Mouse (Mus musculus): ENCODE results near the gene Mme. TPM values are rescaled to one million over a fixed set of nuclear protein-coding genes. Genes with fewer than 3 reads are reported as not detected.
A peak's percentile ranks its signal among the peaks of the same experiment; 100 is the strongest.

Gene Mme
- polyA plus RNA-seq (2016; fragmentation: Nextera tagmentation; extraction: Ambion mirVana): 11.4 and 11.8 TPM in 2 replicates

DNA sequence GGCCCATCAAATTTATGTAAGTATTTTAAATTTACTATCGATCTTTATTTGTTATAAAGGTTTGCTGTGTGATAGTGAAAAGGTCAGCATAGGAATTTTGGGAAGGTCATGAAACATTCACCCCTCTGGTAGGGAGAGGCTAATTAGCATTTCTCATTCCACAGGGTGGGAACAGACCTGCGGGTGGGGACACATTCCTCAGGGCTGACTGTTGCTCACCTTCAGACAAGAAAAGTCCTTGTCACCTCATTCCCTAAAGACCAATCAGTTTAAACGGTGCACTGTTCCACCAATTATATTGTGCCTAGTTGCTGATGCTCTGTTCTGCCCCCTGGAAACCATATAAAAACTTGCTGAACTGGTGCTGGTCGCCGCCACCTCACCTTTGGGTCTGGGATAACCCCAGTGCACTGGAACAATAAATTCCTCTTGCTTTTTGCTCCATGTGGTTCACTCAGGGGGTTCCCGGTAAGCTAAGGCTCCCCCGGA is at the start of gene Mme:
Gene Mme (plus strand): TSS at position 439 of the 489 bp plus-strand sequence.
- no peak within 1 kb of the TSS for H3K4me3 ChIP-seq
- H3K4me1 ChIP-seq: no peaks in the 10 kb centered on the region
- H3K9me3 ChIP-seq: no peaks in the 10 kb centered on the region
- DNase-seq (ENCODE audit: low spot score): no peak
- no peak within 1 kb of the TSS for H3K27ac ChIP-seq
- no peaks in the 10 kb centered on the region for H3K27me3 ChIP-seq (ENCODE audit: insufficient read depth, poor library complexity, severe bottlenecking)
- WGBS: 82% methylated on average over 7 of the region's 7 CpGs
- no peaks in the 10 kb centered on the region for H3K36me3 ChIP-seq

GRCm38 (mm10) chr3:63196565-63196964 is 44.8 kb upstream of the Mme start:
- 86% methylated on average over 3 of the region's 3 CpGs for WGBS
- no peak for DNase-seq (ENCODE audit: low spot score)
- Histone ChIP-seq H3K4me1 (no peaks in the 10 kb centered on the region), H3K36me3 (no peaks in the 10 kb centered on the region), H3K4me3 (no peak overlapping the region), H3K27ac (no peak overlapping the region), H3K9me3 (no peaks in the 10 kb centered on the region), H3K27me3 (ENCODE audit: insufficient read depth, poor library complexity, severe bottlenecking) (no peaks in the 10 kb centered on the region)

GRCm38 (mm10) chr3:63198026-63198425 is 43.3 kb upstream of the Mme start:
- Histone ChIP-seq H3K27ac (no peak overlapping the region), H3K27me3 (ENCODE audit: insufficient read depth, poor library complexity, severe bottlenecking) (no peaks in the 10 kb centered on the region), H3K9me3 (no peaks in the 10 kb centered on the region), H3K4me1 (no peaks in the 10 kb centered on the region), H3K36me3 (no peaks in the 10 kb centered on the region), H3K4me3 (no peak overlapping the region)
- WGBS: 93% methylated on average over 2 of the region's 2 CpGs
- DNase-seq (ENCODE audit: low spot score): no peak

DNA sequence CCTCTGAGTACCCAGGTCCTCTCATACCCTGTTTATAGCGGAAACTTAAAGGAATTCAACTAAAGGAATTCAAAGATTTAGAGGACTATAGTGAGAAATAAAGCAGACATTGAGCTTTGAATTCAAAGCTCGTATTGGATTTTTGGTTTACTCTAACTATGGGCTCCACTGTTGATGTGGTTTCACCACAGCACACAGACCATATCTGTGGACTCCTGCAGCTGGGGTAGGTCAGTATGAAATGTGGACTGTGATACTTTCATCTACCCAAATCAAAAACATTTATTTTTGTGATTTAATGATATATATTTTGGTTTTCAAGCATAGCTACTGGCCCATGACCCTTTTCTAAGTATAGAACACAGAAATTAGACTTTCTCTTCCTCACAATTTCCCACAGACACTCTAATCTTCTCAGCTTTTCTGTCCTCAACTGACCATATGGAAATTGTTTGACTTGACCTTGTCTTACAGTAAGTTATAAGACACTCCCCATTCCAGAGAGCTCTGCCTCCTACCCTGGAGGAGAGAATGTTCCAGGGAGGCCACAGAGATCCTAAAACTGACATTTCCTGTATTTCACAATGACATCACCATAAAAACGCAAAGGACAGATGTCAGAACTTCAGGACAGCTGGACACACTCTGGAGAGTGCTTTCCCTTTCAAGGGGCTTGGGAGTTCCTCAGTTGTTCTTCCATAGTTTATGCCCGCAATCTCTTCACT is 19.3 kb upstream of the Mme start:
- Histone ChIP-seq H3K9me3 (no peaks in the 10 kb centered on the region), H3K36me3 (no peaks in the 10 kb centered on the region), H3K4me3 (no peak overlapping the region), H3K27me3 (ENCODE audit: insufficient read depth, poor library complexity, severe bottlenecking) (no peaks in the 10 kb centered on the region), H3K27ac (no peak overlapping the region), H3K4me1 (no peaks in the 10 kb centered on the region)
- DNase-seq (ENCODE audit: low spot score): no peak
- 82% methylated on average over 4 of the region's 4 CpGs for WGBS

DNA sequence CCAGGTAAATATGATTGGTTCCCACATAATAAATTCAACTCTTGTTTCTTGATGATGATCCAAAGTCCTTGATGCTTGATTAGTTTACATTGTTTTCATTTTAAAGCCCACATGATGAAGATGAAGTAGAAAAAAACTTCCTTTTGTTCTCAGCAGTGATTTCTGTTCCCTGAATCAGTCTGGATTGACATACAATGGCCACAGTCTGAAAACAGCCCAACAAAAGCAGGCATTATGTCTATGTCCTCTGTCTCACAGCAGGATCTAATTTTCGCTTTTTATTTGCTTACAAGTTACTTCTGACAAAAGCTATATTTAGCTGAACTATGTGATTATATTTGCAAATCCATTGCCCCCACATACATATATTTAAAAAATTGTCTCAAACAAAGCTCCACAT is 17.7 kb upstream of the Mme start:
- H3K9me3 ChIP-seq: no peaks in the 10 kb centered on the region
- H3K36me3 ChIP-seq: no peaks in the 10 kb centered on the region
- H3K27me3 ChIP-seq (ENCODE audit: insufficient read depth, poor library complexity, severe bottlenecking): no peaks in the 10 kb centered on the region
- no peak overlapping the region for H3K4me3 ChIP-seq
- WGBS: 70% methylated on average over 1 of the region's 1 CpGs
- no peak for DNase-seq (ENCODE audit: low spot score)
- no peak overlapping the region for H3K27ac ChIP-seq
- H3K4me1 ChIP-seq: no peaks in the 10 kb centered on the region

GRCm38 (mm10) chr3:63235957-63236356 is 5.4 kb upstream of the Mme start:
- no peaks in the 10 kb centered on the region for H3K9me3 ChIP-seq
- no peaks in the 10 kb centered on the region for H3K36me3 ChIP-seq
- H3K4me1 ChIP-seq: no peaks in the 10 kb centered on the region
- H3K27me3 ChIP-seq (ENCODE audit: insufficient read depth, poor library complexity, severe bottlenecking): no peaks in the 10 kb centered on the region
- no peak overlapping the region for H3K4me3 ChIP-seq
- no peak for DNase-seq (ENCODE audit: low spot score)
- H3K27ac ChIP-seq: no peak overlapping the region
- WGBS: 60% methylated on average over 2 of the region's 2 CpGs

GRCm38 (mm10) chr3:63243721-63244120 is 2.4 kb downstream of the Mme start:
- H3K27ac ChIP-seq: no peak overlapping the region
- DNase-seq (ENCODE audit: low spot score): no peak

GRCm38 (mm10) chr3:63272091-63272490 is 30.8 kb downstream of the Mme start:
- Histone ChIP-seq H3K4me3 (no peak overlapping the region), H3K4me1 (peaks cover 10% of the 10 kb centered on the region), H3K27me3 (ENCODE audit: insufficient read depth, poor library complexity, severe bottlenecking) (no peaks in the 10 kb centered on the region), H3K27ac (no peak overlapping the region), H3K36me3 (no peaks in the 10 kb centered on the region), H3K9me3 (no peaks in the 10 kb centered on the region)
- WGBS: 71% methylated on average over 2 of the region's 2 CpGs
- no peak for DNase-seq (ENCODE audit: low spot score)

More at GRCm38 (mm10) chr3:63243721-63244120, 2.4 kb downstream of the Mme start:
- H3K27me3 ChIP-seq (ENCODE audit: insufficient read depth, poor library complexity, severe bottlenecking): no peaks in the 10 kb centered on the region
- no peaks in the 10 kb centered on the region for H3K36me3 ChIP-seq
- H3K4me1 ChIP-seq: no peaks in the 10 kb centered on the region
- no peak overlapping the region for H3K4me3 ChIP-seq
- no peaks in the 10 kb centered on the region for H3K9me3 ChIP-seq

DNA sequence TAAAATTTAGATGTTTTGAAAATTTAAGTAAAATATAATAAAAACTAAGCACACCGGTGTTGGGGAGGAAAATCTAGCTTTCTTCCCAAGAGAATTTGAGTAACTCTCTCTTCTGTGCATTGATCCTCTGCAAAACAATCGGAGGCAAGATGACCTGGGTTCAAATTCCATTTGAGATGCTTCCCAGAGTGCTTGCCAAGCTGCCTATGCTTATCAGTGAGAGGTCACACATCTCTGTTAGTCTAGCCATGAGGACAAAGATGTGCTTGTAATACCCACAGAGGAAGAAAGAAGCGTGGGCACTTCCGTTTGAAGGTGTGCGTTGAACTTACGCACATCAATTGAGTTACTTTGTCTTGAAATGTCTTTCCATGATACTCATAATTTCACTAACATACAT is 53.0 kb downstream of the Mme start:
- DNase-seq (ENCODE audit: low spot score): no peak

DNA sequence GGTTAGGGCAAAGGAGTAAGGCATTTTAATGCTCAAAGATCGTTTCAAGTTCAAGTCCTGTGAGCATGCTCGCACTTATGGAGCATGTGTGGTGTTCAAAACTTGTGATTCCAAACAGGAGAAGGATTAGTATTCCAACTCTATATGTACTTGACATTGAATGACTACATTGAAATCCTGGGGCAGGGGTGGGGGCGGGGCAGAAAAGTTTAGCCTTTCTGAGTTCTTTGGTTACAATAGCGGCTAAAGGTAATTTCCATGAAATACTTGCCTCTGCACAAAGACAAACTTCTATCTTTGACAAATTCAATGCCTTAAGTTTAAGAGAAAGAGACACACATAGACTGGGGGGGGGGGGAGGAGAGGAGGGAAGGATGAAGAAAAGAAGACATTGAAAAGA is 53.5 kb downstream of the Mme start:
- Histone ChIP-seq H3K9me3 (no peaks in the 10 kb centered on the region), H3K4me3 (peak overlapping the region; percentile 78), H3K36me3 (no peaks in the 10 kb centered on the region), H3K4me1 (peaks cover 12% of the 10 kb centered on the region), H3K27ac (peak overlapping the region; percentile 91), H3K27me3 (ENCODE audit: insufficient read depth, poor library complexity, severe bottlenecking) (no peaks in the 10 kb centered on the region)
- DNase-seq (ENCODE audit: low spot score): no peak
- WGBS: 44% methylated on average over 4 of the region's 4 CpGs

More for the DNA sequence above, 53.0 kb downstream of the Mme start:
- Histone ChIP-seq H3K4me1 (peaks cover 12% of the 10 kb centered on the region), H3K36me3 (no peaks in the 10 kb centered on the region), H3K27ac (no peak overlapping the region), H3K4me3 (no peak overlapping the region), H3K9me3 (no peaks in the 10 kb centered on the region), H3K27me3 (ENCODE audit: insufficient read depth, poor library complexity, severe bottlenecking) (no peaks in the 10 kb centered on the region)
- 56% methylated on average over 6 of the region's 6 CpGs for WGBS

- peaks cover 12% of the 10 kb centered on the region for H3K4me1 ChIP-seq
- H3K27me3 ChIP-seq (ENCODE audit: insufficient read depth, poor library complexity, severe bottlenecking): no peaks in the 10 kb centered on the region
- H3K4me3 ChIP-seq: peak overlapping the region; percentile 78
- under 1% methylated on average over 21 of the region's 21 CpGs for WGBS
- H3K27ac ChIP-seq: peak overlapping the region; percentile 91
- H3K9me3 ChIP-seq: no peaks in the 10 kb centered on the region
- H3K36me3 ChIP-seq: no peaks in the 10 kb centered on the region
- peak; percentile 87 for DNase-seq (ENCODE audit: low spot score)
Observed at GRCm38 (mm10) chr3:63295237-63295636, 53.9 kb downstream of the Mme start.

DNA sequence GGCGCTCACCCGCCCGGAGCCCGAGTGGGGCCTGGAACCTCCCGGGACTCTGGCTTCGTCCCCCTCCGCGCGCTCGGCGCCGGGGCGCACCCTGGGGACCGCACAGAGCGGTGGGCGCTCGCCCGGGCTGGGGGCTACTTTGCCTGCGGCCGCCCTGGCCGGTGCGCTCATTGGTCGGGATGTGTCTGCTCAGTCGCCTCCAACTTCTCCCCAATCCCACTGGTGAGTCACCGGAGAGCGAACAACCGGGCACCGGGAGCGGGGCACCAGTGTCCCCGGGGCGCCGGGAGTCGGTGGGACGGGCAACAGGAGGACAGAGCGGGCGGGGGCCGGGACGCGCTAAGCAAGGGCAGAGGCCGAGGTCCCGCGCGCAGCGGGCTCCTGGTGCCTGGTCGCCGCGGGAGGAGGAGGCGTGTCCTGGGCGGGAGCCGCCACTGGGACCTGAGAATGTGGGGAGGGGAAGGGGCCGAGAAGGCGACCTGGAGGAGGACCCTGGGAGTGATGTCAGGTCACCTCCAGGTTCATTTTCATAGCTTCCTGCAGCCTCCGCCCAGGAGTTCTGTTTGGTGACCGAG is 54.4 kb downstream of the Mme start:
- Histone ChIP-seq H3K9me3 (no peaks in the 10 kb centered on the region), H3K4me3 (peak overlapping the region; percentile 78), H3K27me3 (ENCODE audit: insufficient read depth, poor library complexity, severe bottlenecking) (no peaks in the 10 kb centered on the region), H3K36me3 (no peaks in the 10 kb centered on the region), H3K27ac (peak overlapping the region; percentile 91), H3K4me1 (peaks cover 11% of the 10 kb centered on the region)
- under 1% methylated on average over 54 of the region's 54 CpGs for WGBS
- peak; percentile 84 for DNase-seq (ENCODE audit: low spot score)

DNA sequence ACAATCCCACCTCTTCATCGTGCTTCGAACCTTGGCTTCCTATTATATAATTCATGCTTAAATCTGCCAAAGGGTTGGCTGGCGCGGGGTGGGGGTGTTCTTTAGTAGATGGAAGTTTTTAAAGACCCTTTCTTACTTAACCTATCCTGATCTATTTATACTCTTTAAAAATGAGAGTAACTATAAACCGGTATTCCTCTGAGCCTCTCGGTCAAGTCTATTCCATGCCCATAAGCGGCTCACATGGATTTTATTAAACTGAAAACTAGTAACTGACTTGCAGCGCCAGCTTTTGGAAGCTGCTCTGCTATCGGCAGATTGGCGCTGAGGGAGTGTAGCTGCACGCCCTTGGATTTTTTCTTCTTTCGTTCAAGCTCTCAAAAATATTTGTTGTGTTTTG is 55.1 kb downstream of the Mme start:
- H3K9me3 ChIP-seq: no peaks in the 10 kb centered on the region
- H3K36me3 ChIP-seq: no peaks in the 10 kb centered on the region
- no peak for DNase-seq (ENCODE audit: low spot score)
- H3K27ac ChIP-seq: peak overlapping the region; percentile 91; the same call in 1 of the 2 replicates
- 5% methylated on average over 12 of the region's 12 CpGs for WGBS
- H3K27me3 ChIP-seq (ENCODE audit: insufficient read depth, poor library complexity, severe bottlenecking): no peaks in the 10 kb centered on the region
- peaks cover 8% of the 10 kb centered on the region for H3K4me1 ChIP-seq
- peak overlapping the region; percentile 78 for H3K4me3 ChIP-seq

Measured in heart, embryonic 10.5 days (tissue).